In the genomic region with DNA sequence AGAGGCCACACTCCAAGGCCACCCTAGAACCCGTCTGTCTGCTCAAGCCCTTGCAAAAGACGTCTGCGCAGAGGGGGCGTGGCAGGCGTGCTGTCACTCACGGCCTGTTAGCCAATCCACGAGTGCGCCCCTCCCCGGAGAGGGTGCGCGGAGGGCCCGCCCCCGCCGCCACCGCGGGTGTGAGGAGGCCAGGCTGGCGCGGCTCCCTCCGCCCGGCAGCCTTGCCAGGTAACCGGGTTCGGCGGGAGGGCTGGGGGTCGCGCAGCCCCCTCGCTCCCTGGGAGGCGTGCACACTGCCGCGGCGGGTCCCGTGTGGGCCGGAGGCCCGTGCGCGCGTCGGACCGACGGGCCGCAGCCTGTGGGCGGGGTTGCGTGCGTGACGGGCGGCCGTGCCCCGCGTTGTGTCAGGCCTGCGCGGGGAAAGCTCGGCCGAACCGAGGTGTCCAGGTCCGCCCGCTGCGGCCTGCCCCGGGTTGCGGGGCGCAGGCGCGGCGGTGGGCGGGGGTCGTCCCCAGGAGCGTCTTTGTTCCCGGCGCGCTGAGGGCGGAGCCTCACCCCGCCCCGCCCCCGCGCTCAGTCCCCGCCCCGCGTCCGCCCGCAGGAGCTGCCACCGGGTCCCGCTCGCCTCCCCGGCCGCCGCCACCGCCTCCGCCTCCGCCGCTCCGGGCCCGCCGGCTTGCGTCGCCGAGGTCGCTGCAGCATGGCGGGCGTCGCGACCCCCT, we compare ENCODE assay signal across 8 mouse cellular contexts. TPM values are rescaled to one million over a fixed set of nuclear protein-coding genes. Genes with fewer than 3 reads are reported as not detected.
A peak's percentile ranks its signal among the peaks of the same experiment; 100 is the strongest.
DNase-seq lines count a peak whose midpoint lies in the region; ATAC-seq and TF ChIP-seq lines count a peak whose summit lies in the region.

A gene (plus strand): TSS at position 184 of the 722 bp plus-strand sequence.

- TF ChIP-seq EP300 in liver, embryonic 14.5 days (IDR thresholded peaks at IDR 0.05; ENCODE audit: low read depth) = no peak
- TF ChIP-seq EP300 in stomach, postnatal 0 days (optimal IDR thresholded peaks at IDR 0.05) = no peak

- peaks cover 9% of the 10 kb centered on the region for H3K36me3 ChIP-seq in heart, embryonic 14.5 days (ENCODE audit: control insufficient read depth, insufficient read depth, low read length)
- no peaks in the 10 kb centered on the region for H3K36me3 ChIP-seq in liver, embryonic 14.5 days (replicated peaks; ENCODE audit: control insufficient read depth, insufficient read depth, low read depth)
- peaks cover 6% of the 10 kb centered on the region; the same call in 1 of the 2 replicates for H3K36me3 ChIP-seq in neural tube, embryonic 11.5 days (ENCODE audit: control insufficient read depth, insufficient read depth, low read length)
- H3K36me3 ChIP-seq in stomach, postnatal 0 days (ENCODE audit: control insufficient read depth, insufficient read depth, low read length) = no peaks in the 10 kb centered on the region

- peak within 1 kb of the TSS; percentile 84 for H3K4me3 ChIP-seq in brown adipose tissue, adult 24 weeks (ENCODE audit: insufficient read depth, low read depth, low read length)
- peak within 1 kb of the TSS; percentile 87 to 96 for H3K4me3 ChIP-seq in heart, embryonic 14.5 days (ENCODE audit: control insufficient read depth in 1 of 2, insufficient read depth in 1 of 2, low read depth in 1 of 2, low read length in 2 of 2)
- H3K4me3 ChIP-seq in liver, embryonic 14.5 days (ENCODE audit: insufficient read depth in 1 of 2, low read depth in 2 of 2, low read length in 2 of 2) = peak within 1 kb of the TSS; percentile 84 to 89
- H3K4me3 ChIP-seq in neural tube, embryonic 11.5 days (ENCODE audit: low read depth, low read length) = peak within 1 kb of the TSS; percentile 91
- H3K4me3 ChIP-seq in stomach, postnatal 0 days (ENCODE audit: low read depth, low read length) = peak within 1 kb of the TSS; percentile 92

- no peak for TF ChIP-seq CTCF in liver, embryonic 14.5 days (IDR thresholded peaks at IDR 0.05; ENCODE audit: low read depth)
- no peak; the same call in 1 of the 2 replicates for TF ChIP-seq CTCF in stomach, postnatal 0 days (IDR thresholded peaks at IDR 0.05; ENCODE audit: low read depth)

- DNase-seq in CD4-positive, CD25-positive, alpha-beta regulatory T cell, adult 2 months (ENCODE audit: low read depth, low spot score) = peak; percentile 97
- DNase-seq in fibroblast of lung, adult 2 months (ENCODE audit: low read depth) = peak; percentile 54
- peak; percentile 97 for DNase-seq in kidney, postnatal 25 days
- DNase-seq in liver, embryonic 14.5 days (ENCODE audit: low read depth in 3 of 3, low spot score in 3 of 3) = peak; percentile 77 to 79 (median 78)
- DNase-seq in neural tube, embryonic 11.5 days (ENCODE audit: low spot score) = peak; percentile 95
- DNase-seq in stomach, postnatal 0 days (ENCODE audit: low spot score) = peak; percentile 96

- no peaks in the 10 kb centered on the region for H3K9me3 ChIP-seq in heart, embryonic 14.5 days (ENCODE audit: control insufficient read depth, low read length)
- no peaks in the 10 kb centered on the region for H3K9me3 ChIP-seq in liver, embryonic 14.5 days (ENCODE audit: control insufficient read depth, low read length)
- H3K9me3 ChIP-seq in neural tube, embryonic 11.5 days (ENCODE audit: control insufficient read depth, low read length) = no peaks in the 10 kb centered on the region
- no peaks in the 10 kb centered on the region for H3K9me3 ChIP-seq in stomach, postnatal 0 days (ENCODE audit: control insufficient read depth, low read length)

- peaks cover 38% of the 10 kb centered on the region for H3K4me1 ChIP-seq in brown adipose tissue, adult 24 weeks (ENCODE audit: control insufficient read depth, insufficient read depth, insufficient read length, low read length)
- H3K4me1 ChIP-seq in heart, embryonic 14.5 days (ENCODE audit: control insufficient read depth in 2 of 2, insufficient read depth in 2 of 2, low read length in 2 of 2) = peaks cover 26 to 50% of the 10 kb centered on the region in 2 experiments
- H3K4me1 ChIP-seq in liver, embryonic 14.5 days (replicated peaks; ENCODE audit: control insufficient read depth in 2 of 2, insufficient read depth in 2 of 2, low read length in 1 of 2) = peaks cover 2 to 12% of the 10 kb centered on the region in 2 experiments; a peak in 3 of 4 replicates
- peaks cover 17% of the 10 kb centered on the region for H3K4me1 ChIP-seq in neural tube, embryonic 11.5 days (ENCODE audit: control insufficient read depth, insufficient read depth, low read length)
- peaks cover 7% of the 10 kb centered on the region; the same call in 1 of the 2 replicates for H3K4me1 ChIP-seq in stomach, postnatal 0 days (replicated peaks; ENCODE audit: control insufficient read depth, insufficient read depth)

- no peaks in the 10 kb centered on the region for H3K27me3 ChIP-seq in heart, embryonic 14.5 days (ENCODE audit: control insufficient read depth, insufficient read depth, low read length)
- H3K27me3 ChIP-seq in liver, embryonic 14.5 days (ENCODE audit: control insufficient read depth, insufficient read depth, low read length) = peaks cover 20% of the 10 kb centered on the region
- H3K27me3 ChIP-seq in neural tube, embryonic 11.5 days (ENCODE audit: control insufficient read depth, insufficient read depth, low read length) = no peaks in the 10 kb centered on the region
- no peaks in the 10 kb centered on the region for H3K27me3 ChIP-seq in stomach, postnatal 0 days (ENCODE audit: control insufficient read depth, insufficient read depth, low read length)

- under 1% methylated on average over 62 of the region's 99 CpGs for WGBS in heart, embryonic 14.5 days
- under 1% methylated on average over 56 of the region's 99 CpGs for WGBS in liver, embryonic 14.5 days (ENCODE audit: insufficient replicate concordance)
- WGBS in neural tube, embryonic 11.5 days = under 1% methylated on average over 70 of the region's 99 CpGs
- WGBS in stomach, postnatal 0 days = under 1% methylated on average over 61 of the region's 99 CpGs

- ATAC-seq in heart, embryonic 14.5 days (ENCODE audit: insufficient number of reproducible peaks, insufficient read depth, low FRiP score, low read depth) = peak; percentile 91
- peak; percentile 94 for ATAC-seq in liver, embryonic 14.5 days (ENCODE audit: insufficient read depth)
- ATAC-seq in neural tube, embryonic 11.5 days (ENCODE audit: insufficient read depth, low FRiP score, low TSS enrichment) = peak; percentile 95
- ATAC-seq in stomach, postnatal 0 days (ENCODE audit: low FRiP score, low TSS enrichment) = peak; percentile 95

- peak within 1 kb of the TSS; percentile 96 for H3K4me2 ChIP-seq in heart, embryonic 14.5 days (ENCODE audit: low read length)
- peak within 1 kb of the TSS; percentile 93 for H3K4me2 ChIP-seq in liver, embryonic 14.5 days (ENCODE audit: low read depth)
- peak within 1 kb of the TSS; percentile 76 for H3K4me2 ChIP-seq in neural tube, embryonic 11.5 days (ENCODE audit: low read depth)
- peak within 1 kb of the TSS; percentile 92 for H3K4me2 ChIP-seq in stomach, postnatal 0 days (replicated peaks; ENCODE audit: low read depth)

- peak within 1 kb of the TSS; percentile 88 for H3K27ac ChIP-seq in brown adipose tissue, adult 24 weeks (replicated peaks; ENCODE audit: low read depth, low read length)
- H3K27ac ChIP-seq in heart, embryonic 14.5 days (replicated peaks in 1 of 2; ENCODE audit: control insufficient read depth in 1 of 2, insufficient read depth in 1 of 2, low read depth in 2 of 2, low read length in 2 of 2) = peak within 1 kb of the TSS; percentile 73 to 92
- H3K27ac ChIP-seq in liver, embryonic 14.5 days = no peak within 1 kb of the TSS
- peak within 1 kb of the TSS; percentile 96 for H3K27ac ChIP-seq in neural tube, embryonic 11.5 days (ENCODE audit: low read depth, low read length)
- peak within 1 kb of the TSS; percentile 95 for H3K27ac ChIP-seq in stomach, postnatal 0 days (replicated peaks)

- H3K9ac ChIP-seq in heart, embryonic 14.5 days (ENCODE audit: low read length) = peak within 1 kb of the TSS; percentile 98
- H3K9ac ChIP-seq in liver, embryonic 14.5 days (replicated peaks) = peak within 1 kb of the TSS; percentile 59
- peak within 1 kb of the TSS; percentile 99 for H3K9ac ChIP-seq in neural tube, embryonic 11.5 days (ENCODE audit: low read length)
- peak within 1 kb of the TSS; percentile 96 for H3K9ac ChIP-seq in stomach, postnatal 0 days (ENCODE audit: low read length)

RNA-seq across cellular contexts. Expression of the gene that starts here (rescaled TPM):
- polyA plus RNA-seq in brown adipose tissue, adult 24 weeks (2012; ENCODE audit: insufficient read depth, insufficient read length, missing spikeins) = 18.2 TPM in 2 replicates
- 33.1 and 33.7 TPM in 2 replicates for polyA plus RNA-seq in heart, embryonic 14.5 days (2014; fragmentation: Nextera tagmentation; extraction: Ambion mirVana)
- polyA plus RNA-seq in liver, embryonic 14.5 days (2012; rRNA removed) = 4.2 and 5.4 TPM in 2 replicates
- polyA plus RNA-seq in liver, embryonic 14.5 days (2014; fragmentation: Nextera tagmentation; extraction: Ambion mirVana) = 3.3 and 3.9 TPM in 2 replicates
- 74.8 and 80.6 TPM in 2 replicates for polyA plus RNA-seq in neural tube, embryonic 11.5 days (2014; fragmentation: Nextera tagmentation; extraction: Ambion mirVana)
- 11.4 and 11.5 TPM in 2 replicates for polyA plus RNA-seq in stomach, postnatal 0 days (2015; fragmentation: Nextera tagmentation; extraction: Ambion mirVana)
